Mouse (Mus musculus): ENCODE results near the gene Dbn1. TPM values are rescaled to one million over a fixed set of nuclear protein-coding genes. Genes with fewer than 3 reads are reported as not detected.

The Dbn1 gene
- 0.26 TPM for polyA plus RNA-seq (2014; fragmentation: Illumina TruSeq; extraction: RNeasy Lipid Tissue Mini Kit (QIAGEN cat#74804); ENCODE audit: low replicate concordance)

GRCm38 (mm10) chr13:55487578-55488498 lies at the start of gene Dbn1:
TSS of gene Dbn1 (minus strand) at chr13:55488111.

GRCm38 (mm10) chr13:55536194-55537175 lies 48.6 kb upstream of the Dbn1 start, which contains the start of gene Ddx41:
TSS of gene Ddx41 (minus strand) at chr13:55536658.

GRCm38 (mm10) chr13:55529198-55529915 lies 41.4 kb upstream of the Dbn1 start, which contains the start of gene Dok3:
TSS of gene Dok3 (minus strand) at chr13:55529296.

GRCm38 (mm10) chr13:55513111-55513748 lies 25.3 kb upstream of the Dbn1 start, which contains the start of gene Pdlim7:
TSS of gene Pdlim7 (minus strand) at chr13:55513676.

GRCm38 (mm10) chr13:55464027-55464884 lies 23.7 kb downstream of the Dbn1 start, which contains the start of gene Prr7:
TSS of gene Prr7 (plus strand) at chr13:55464267.

GRCm38 (mm10) chr13:55444937-55445315 lies 43.0 kb downstream of the Dbn1 start, which contains the start of gene Grk6:
TSS of gene Grk6 (plus strand) at chr13:55445072.

GRCm38 (mm10) chr13:55426613-55427012 lies 61.3 kb downstream of the Dbn1 start, which contains the start of gene F12:
TSS of gene F12 (minus strand) at chr13:55426793.

Other genes starting within 250 kb of the Dbn1 start
- gene Prelid1, start 167.6 kb downstream of the Dbn1 start, polyA plus RNA-seq (2014; fragmentation: Illumina TruSeq; extraction: RNeasy Lipid Tissue Mini Kit (QIAGEN cat#74804); ENCODE audit: low replicate concordance) = 12.0 TPM
- gene Rab24, start 166.2 kb downstream of the Dbn1 start, polyA plus RNA-seq (2014; fragmentation: Illumina TruSeq; extraction: RNeasy Lipid Tissue Mini Kit (QIAGEN cat#74804); ENCODE audit: low replicate concordance) = 13.8 TPM
- gene Mxd3, start 158.3 kb downstream of the Dbn1 start, polyA plus RNA-seq (2014; fragmentation: Illumina TruSeq; extraction: RNeasy Lipid Tissue Mini Kit (QIAGEN cat#74804); ENCODE audit: low replicate concordance) = 0.30 TPM
- gene Lman2, start 125.3 kb downstream of the Dbn1 start, polyA plus RNA-seq (2014; fragmentation: Illumina TruSeq; extraction: RNeasy Lipid Tissue Mini Kit (QIAGEN cat#74804); ENCODE audit: low replicate concordance) = 30.2 TPM
- not detected for gene Rgs14, start 118.4 kb downstream of the Dbn1 start, polyA plus RNA-seq (2014; fragmentation: Illumina TruSeq; extraction: RNeasy Lipid Tissue Mini Kit (QIAGEN cat#74804); ENCODE audit: low replicate concordance)
- gene Slc34a1, start 89.9 kb downstream of the Dbn1 start, polyA plus RNA-seq (2014; fragmentation: Illumina TruSeq; extraction: RNeasy Lipid Tissue Mini Kit (QIAGEN cat#74804); ENCODE audit: low replicate concordance) = not detected
- not detected for gene Pfn3, start 72.9 kb downstream of the Dbn1 start, polyA plus RNA-seq (2014; fragmentation: Illumina TruSeq; extraction: RNeasy Lipid Tissue Mini Kit (QIAGEN cat#74804); ENCODE audit: low replicate concordance)
- not detected for gene F12, start 61.3 kb downstream of the Dbn1 start, polyA plus RNA-seq (2014; fragmentation: Illumina TruSeq; extraction: RNeasy Lipid Tissue Mini Kit (QIAGEN cat#74804); ENCODE audit: low replicate concordance)
- 3.2 TPM for gene Grk6, start 43.0 kb downstream of the Dbn1 start, polyA plus RNA-seq (2014; fragmentation: Illumina TruSeq; extraction: RNeasy Lipid Tissue Mini Kit (QIAGEN cat#74804); ENCODE audit: low replicate concordance)
- gene Prr7, start 23.8 kb downstream of the Dbn1 start, polyA plus RNA-seq (2014; fragmentation: Illumina TruSeq; extraction: RNeasy Lipid Tissue Mini Kit (QIAGEN cat#74804); ENCODE audit: low replicate concordance) = not detected
- 0.26 TPM for gene Pdlim7, start 25.6 kb upstream of the Dbn1 start, polyA plus RNA-seq (2014; fragmentation: Illumina TruSeq; extraction: RNeasy Lipid Tissue Mini Kit (QIAGEN cat#74804); ENCODE audit: low replicate concordance)
- 0.19 TPM for gene Dok3, start 41.2 kb upstream of the Dbn1 start, polyA plus RNA-seq (2014; fragmentation: Illumina TruSeq; extraction: RNeasy Lipid Tissue Mini Kit (QIAGEN cat#74804); ENCODE audit: low replicate concordance)
- gene Ddx41, start 48.5 kb upstream of the Dbn1 start, polyA plus RNA-seq (2014; fragmentation: Illumina TruSeq; extraction: RNeasy Lipid Tissue Mini Kit (QIAGEN cat#74804); ENCODE audit: low replicate concordance) = 1.0 TPM
- gene Fam193b, start 83.0 kb upstream of the Dbn1 start, polyA plus RNA-seq (2014; fragmentation: Illumina TruSeq; extraction: RNeasy Lipid Tissue Mini Kit (QIAGEN cat#74804); ENCODE audit: low replicate concordance) = 3.7 TPM
- 22.9 TPM for gene Tmed9, start 85.6 kb upstream of the Dbn1 start, polyA plus RNA-seq (2014; fragmentation: Illumina TruSeq; extraction: RNeasy Lipid Tissue Mini Kit (QIAGEN cat#74804); ENCODE audit: low replicate concordance)
- 1.4 TPM for gene B4galt7, start 111.8 kb upstream of the Dbn1 start, polyA plus RNA-seq (2014; fragmentation: Illumina TruSeq; extraction: RNeasy Lipid Tissue Mini Kit (QIAGEN cat#74804); ENCODE audit: low replicate concordance)
- 48.8 TPM for gene Caml, start 134.9 kb upstream of the Dbn1 start, polyA plus RNA-seq (2014; fragmentation: Illumina TruSeq; extraction: RNeasy Lipid Tissue Mini Kit (QIAGEN cat#74804); ENCODE audit: low replicate concordance)
- gene Ddx46, start 146.9 kb upstream of the Dbn1 start, polyA plus RNA-seq (2014; fragmentation: Illumina TruSeq; extraction: RNeasy Lipid Tissue Mini Kit (QIAGEN cat#74804); ENCODE audit: low replicate concordance) = 63.4 TPM
- gene B230219D22Rik, start 205.0 kb upstream of the Dbn1 start, polyA plus RNA-seq (2014; fragmentation: Illumina TruSeq; extraction: RNeasy Lipid Tissue Mini Kit (QIAGEN cat#74804); ENCODE audit: low replicate concordance) = 83.1 TPM
- 83.0 TPM for gene Txndc15, start 226.5 kb upstream of the Dbn1 start, polyA plus RNA-seq (2014; fragmentation: Illumina TruSeq; extraction: RNeasy Lipid Tissue Mini Kit (QIAGEN cat#74804); ENCODE audit: low replicate concordance)
- 12.2 TPM for gene Pcbd2, start 239.3 kb upstream of the Dbn1 start, polyA plus RNA-seq (2014; fragmentation: Illumina TruSeq; extraction: RNeasy Lipid Tissue Mini Kit (QIAGEN cat#74804); ENCODE audit: low replicate concordance)

Measured in small intestine, adult 10 weeks (tissue).